Mouse (Mus musculus) testis, adult 2 months (tissue): Measurements from ENCODE around the gene Cacnb3. TPM values are rescaled to one million over a fixed set of nuclear protein-coding genes. Genes with fewer than 3 reads are reported as not detected.
"Not testable (repeated sequence)": the region's sequence is repeated elsewhere in the genome, so short reads cannot be mapped to it uniquely, and the experiment has no call there.

Experiments
- H3K27ac ChIP-seq: fragments of 200-500 bp; 2 replicates; pipeline ENCODE4 v1.5.1; 2012; ENCODE audit warnings: low read depth, low read length; ENCODE audit not compliant: control insufficient read depth, insufficient read depth
- H3K27me3 ChIP-seq: fragments of 200-500 bp; 2 replicates; pipeline ENCODE4 v1.6.1; 2012; ENCODE audit warnings: mild to moderate bottlenecking, low read length, moderate library complexity; ENCODE audit not compliant: control insufficient read depth, insufficient read depth
- H3K36me3 ChIP-seq: fragments of 200-500 bp; 2 replicates; pipeline ENCODE4 v1.6.1; 2012; ENCODE audit warnings: mild to moderate bottlenecking, low read length; ENCODE audit not compliant: control insufficient read depth, insufficient read depth
- H3K4me1 ChIP-seq: fragments of 200-500 bp; 2 replicates; pipeline ENCODE4 v1.6.1; 2012; ENCODE audit warnings: low read length; ENCODE audit not compliant: control insufficient read depth, insufficient read depth
- H3K4me3 ChIP-seq: fragments of 200-500 bp; 2 replicates; pipeline ENCODE4 v1.5.1; 2012; ENCODE audit warnings: low read depth, mild to moderate bottlenecking, low read length, moderate library complexity, mixed read lengths; ENCODE audit not compliant: control insufficient read depth
- CTCF ChIP-seq: fragments of 200-500 bp; IDR thresholded peaks from 2 replicates; pipeline ENCODE4 v1.5.1; 2012; ENCODE audit warnings: low read depth, mild to moderate bottlenecking, inconsistent platforms, low read length, moderate library complexity; ENCODE audit not compliant: control insufficient read depth, insufficient read depth, insufficient replicate concordance
- POLR2A ChIP-seq: fragments of 200-500 bp; IDR thresholded peaks from 2 replicates; pipeline ENCODE4 v1.6.1; 2012; ENCODE audit warnings: low read depth, mild to moderate bottlenecking, inconsistent platforms, low read length, moderate library complexity; ENCODE audit not compliant: control insufficient read depth
- polyA plus RNA-seq: library from polyadenylated mRNA; depleted of rRNA; stranded (reverse); fragments of >200 nt; gene quantifications from 2 replicates; pipeline ENCODE4 v1.2.3, GENCODE M21; 2012; rRNA removed

Gene Cacnb3
- 3.1 and 3.2 TPM in 2 replicates for polyA plus RNA-seq

DNA sequence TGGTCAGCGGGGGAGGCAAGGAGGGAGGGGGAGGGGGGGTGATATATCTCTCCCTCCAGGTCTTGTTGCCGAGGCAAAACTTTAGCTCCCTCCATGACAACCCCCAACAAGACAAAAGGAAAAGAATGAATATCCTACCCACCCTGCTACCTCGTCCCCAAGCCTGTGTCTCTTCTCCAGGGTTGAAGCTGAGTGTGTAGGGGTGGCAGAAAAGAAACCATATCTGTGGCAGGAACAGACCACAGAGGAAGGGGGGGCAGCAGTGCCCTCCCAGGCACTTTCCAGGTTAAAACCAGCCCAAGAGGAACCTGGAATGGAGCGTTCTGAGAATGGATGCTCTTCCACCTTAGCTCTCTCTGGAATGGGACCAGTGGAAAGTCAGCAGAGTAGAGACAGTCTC lies at the start of gene Cacnb3:
TSS of gene Cacnb3 (plus strand) at position 301 of the 400 bp plus-strand sequence.
- Histone ChIP-seq H3K36me3 (no peaks in the 10 kb centered on the region), H3K4me3 (peak within 1 kb of the TSS; percentile 55), H3K27me3 (peaks cover 10% of the 10 kb centered on the region), H3K27ac (no peak within 1 kb of the TSS), H3K4me1 (peaks cover 36% of the 10 kb centered on the region)
- TF ChIP-seq CTCF (no peak), POLR2A (no peak)

- Histone ChIP-seq H3K4me1 (no peaks in the 10 kb centered on the region; the same call in 1 of the 2 replicates), H3K4me3 (no peak overlapping the region), H3K36me3 (no peaks in the 10 kb centered on the region), H3K27ac (no peak overlapping the region), H3K27me3 (no peaks in the 10 kb centered on the region)
- TF ChIP-seq CTCF (no peak), POLR2A (no peak)
These were observed 48.2 kb upstream of the Cacnb3 start for GRCm38 (mm10) chr15:98582410-98582809.

DNA sequence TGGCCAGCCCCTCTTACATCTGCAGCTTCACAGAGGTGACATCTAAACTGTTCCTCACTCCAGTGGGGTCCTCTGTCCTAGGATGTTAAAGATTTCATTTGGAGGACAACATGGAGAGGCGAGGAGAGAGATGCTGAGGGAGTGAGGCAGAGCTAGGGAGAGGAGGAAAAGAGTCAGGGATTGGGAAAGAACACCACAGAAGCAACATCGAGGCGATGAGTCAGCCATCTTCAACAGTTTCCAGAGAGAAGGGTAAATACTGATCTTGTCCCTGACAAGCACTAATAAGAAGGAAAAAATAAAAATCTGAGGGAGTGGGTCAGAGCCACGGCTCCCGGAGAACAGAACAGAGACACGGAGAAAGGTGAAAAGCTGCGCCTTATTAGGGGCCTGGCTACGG lies 47.6 kb upstream of the Cacnb3 start:
- TF ChIP-seq POLR2A = no peak
- TF ChIP-seq CTCF = no peak
- no peak overlapping the region for H3K27ac ChIP-seq

DNA sequence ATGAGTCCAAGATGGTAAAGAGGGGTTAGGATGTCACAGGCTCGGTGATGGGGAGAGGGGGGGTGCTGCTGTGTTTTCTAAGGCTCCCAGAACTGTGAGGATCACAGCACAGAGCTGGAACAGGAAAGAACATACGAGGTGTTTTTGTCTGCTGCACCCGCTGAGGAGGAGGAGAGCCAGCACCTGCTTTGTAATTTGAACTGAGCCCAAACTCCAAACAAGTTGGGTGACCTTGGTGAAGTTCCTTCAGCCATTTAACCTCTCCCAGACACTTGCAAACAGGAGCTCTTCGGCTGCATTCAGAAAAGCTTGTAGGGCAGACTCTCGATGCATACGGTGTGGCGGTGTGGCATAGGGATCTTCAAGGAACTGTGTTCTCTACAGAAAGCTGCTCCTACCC lies 45.2 kb upstream of the Cacnb3 start:
- TF ChIP-seq CTCF = no peak
- no peak for TF ChIP-seq POLR2A
- H3K27ac ChIP-seq = no peak overlapping the region
- H3K27me3 ChIP-seq = no peaks in the 10 kb centered on the region
- H3K36me3 ChIP-seq = no peaks in the 10 kb centered on the region
- H3K4me1 ChIP-seq = no peaks in the 10 kb centered on the region; the same call in 1 of the 2 replicates
- H3K4me3 ChIP-seq = no peak overlapping the region

More for the DNA sequence above, 47.6 kb upstream of the Cacnb3 start:
- Histone ChIP-seq H3K27me3 (no peaks in the 10 kb centered on the region), H3K36me3 (no peaks in the 10 kb centered on the region), H3K4me1 (no peaks in the 10 kb centered on the region; the same call in 1 of the 2 replicates), H3K4me3 (no peak overlapping the region)

- H3K27ac ChIP-seq, H3K4me1 ChIP-seq, H3K36me3 ChIP-seq, H3K4me3 ChIP-seq, H3K27me3 ChIP-seq: not testable (repeated sequence)
These were observed 44.5 kb upstream of the Cacnb3 start for GRCm38 (mm10) chr15:98586141-98586540.

- TF ChIP-seq CTCF (no peak), POLR2A (no peak)
- Histone ChIP-seq H3K27ac (no peak overlapping the region), H3K36me3 (no peaks in the 10 kb centered on the region), H3K4me1 (peaks cover 3% of the 10 kb centered on the region), H3K4me3 (no peak overlapping the region), H3K27me3 (no peaks in the 10 kb centered on the region)
These were observed 42.9 kb upstream of the Cacnb3 start for GRCm38 (mm10) chr15:98587751-98588150.

DNA sequence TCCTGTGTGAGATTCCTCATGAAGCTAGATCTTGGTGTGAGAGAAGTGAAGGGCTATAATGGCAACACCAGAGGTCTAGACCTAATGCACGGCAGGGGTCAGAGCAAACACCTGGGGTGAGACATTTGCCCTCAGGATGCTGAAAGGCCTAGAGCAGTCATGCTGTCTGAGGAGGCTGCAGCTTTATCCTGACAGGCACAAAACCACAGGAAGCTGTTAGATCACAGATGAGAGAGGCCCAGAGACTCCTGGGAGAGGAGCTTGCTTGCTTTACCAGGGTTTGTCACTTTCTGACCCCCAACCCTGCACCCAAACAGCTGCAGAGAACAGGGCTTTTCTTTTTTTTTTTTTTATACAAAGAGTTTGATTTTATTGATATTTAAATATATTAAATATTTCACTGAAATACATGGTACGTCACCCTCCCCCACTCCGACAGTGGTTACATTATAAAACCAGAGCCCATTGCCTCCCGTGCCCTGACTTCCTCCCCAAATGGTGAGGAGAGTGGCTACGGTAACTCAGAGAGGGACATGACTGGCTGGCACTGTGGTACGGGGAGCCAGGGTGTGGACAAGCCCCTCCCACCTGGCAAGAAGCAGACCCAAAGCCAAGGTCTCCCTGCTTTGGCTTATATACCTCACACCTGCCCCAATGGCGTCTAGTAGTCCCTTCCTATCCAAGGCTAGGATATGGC lies 40.9 kb upstream of the Cacnb3 start:
- peaks cover 19% of the 10 kb centered on the region for H3K4me1 ChIP-seq
- H3K27me3 ChIP-seq = no peaks in the 10 kb centered on the region
- no peak overlapping the region for H3K4me3 ChIP-seq
- no peaks in the 10 kb centered on the region for H3K36me3 ChIP-seq
- TF ChIP-seq CTCF (no peak), POLR2A (no peak)
- H3K27ac ChIP-seq = no peak overlapping the region
